Mouse (Mus musculus): ENCODE measurements around the gene Boc. TPM values are rescaled to one million over a fixed set of nuclear protein-coding genes. Genes with fewer than 3 reads are reported as not detected.

Boc gene
- total RNA-seq, 2 experiments from 2014 or later = 20.4 to 21.4 TPM

DNA sequence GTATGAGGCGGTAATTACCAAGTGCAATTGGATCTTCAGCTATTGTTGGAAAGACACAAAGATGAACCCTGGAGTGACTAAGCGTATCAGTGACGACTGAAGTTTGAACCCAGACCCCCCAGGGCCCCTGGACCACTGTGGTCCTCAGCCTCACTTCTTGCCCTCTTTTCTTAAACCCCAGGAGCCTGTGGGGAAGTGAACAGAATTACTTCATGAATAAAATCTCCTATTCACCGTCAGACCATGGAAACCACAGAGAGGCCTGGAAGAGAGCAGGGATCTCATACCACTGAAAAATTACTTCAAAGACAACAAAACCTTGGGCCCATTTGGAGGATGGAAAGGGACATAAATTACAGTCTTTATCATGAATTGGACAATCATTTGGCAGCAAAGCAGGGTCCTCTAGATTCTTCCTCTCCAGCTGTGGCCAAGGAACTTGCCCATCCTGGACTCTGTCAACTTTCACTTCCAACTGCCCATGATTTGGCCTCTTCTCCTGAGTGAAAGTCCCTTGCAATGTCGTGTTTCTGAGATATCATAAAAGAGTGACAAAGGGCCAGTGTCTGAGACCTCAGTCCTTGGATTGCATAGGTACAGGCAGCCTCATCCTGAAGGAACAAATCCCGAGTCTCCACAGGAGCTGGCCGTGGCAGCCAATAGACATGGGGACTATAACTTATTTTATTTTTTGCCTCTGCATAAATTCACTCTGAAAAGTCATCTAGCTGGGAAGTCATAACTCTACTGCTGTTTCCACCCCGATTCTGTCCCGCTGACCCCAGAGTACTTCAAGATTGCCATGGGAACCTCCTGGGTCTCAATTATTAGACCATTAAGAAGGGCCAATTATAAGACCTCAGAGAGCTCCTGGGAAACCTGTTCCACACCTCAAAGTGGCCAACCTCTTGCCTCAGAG lies 2.6 kb downstream of the Boc start:
- DNase-seq (ENCODE audit: extremely low spot score in 1 of 2, low spot score in 2 of 2) = no peak
- intact Hi-C loops (cut with DNase I) = loop anchor here (5.0 kb wide), 2 partner anchors 44 to 59 kb away; no protein-coding TSS in a partner anchor

DNA sequence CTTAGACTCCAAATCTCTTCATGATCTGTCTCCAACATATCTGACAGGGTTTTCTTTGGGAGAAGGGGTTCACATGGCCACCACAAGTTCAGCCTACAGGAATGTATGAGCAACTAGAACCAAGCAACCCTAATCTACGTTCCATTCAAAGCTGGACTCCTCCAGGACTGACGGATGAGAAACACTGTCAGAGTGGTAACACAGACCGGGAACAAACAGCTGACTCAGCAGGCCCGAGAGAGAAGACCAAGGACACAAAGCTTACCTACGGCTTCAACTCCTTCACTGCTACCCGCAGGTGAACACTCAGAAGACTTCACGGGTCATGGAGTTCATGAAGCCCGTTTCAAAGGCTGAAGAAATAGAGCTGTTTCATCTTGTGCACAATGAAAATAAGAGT lies 4.8 kb downstream of the Boc start:
- no peak for DNase-seq (ENCODE audit: extremely low spot score in 1 of 2, low spot score in 2 of 2)
- intact Hi-C loops (cut with DNase I) = no loop called here

DNA sequence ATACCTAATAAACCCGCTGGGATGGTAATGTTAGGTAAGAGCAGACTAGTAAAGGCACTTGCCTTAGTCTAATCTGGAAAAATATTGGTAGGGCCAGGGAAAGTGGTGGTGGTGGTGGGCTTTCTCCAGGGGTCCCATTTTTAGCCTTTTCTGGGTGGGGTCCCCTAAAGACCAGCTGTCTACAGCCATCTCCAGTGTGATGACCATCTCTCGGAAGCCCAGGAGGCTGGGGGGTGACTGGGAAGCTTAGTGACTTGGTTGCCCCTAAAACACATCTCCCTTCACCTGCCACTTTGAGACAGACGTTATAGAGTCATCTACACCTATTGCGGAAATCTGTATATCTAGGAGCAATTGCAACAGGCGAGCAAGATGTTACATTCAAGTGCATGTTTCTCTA lies 6.0 kb downstream of the Boc start:
- no peak for DNase-seq (ENCODE audit: extremely low spot score in 1 of 2, low spot score in 2 of 2)
- intact Hi-C loops (cut with DNase I) = no loop called here

DNA sequence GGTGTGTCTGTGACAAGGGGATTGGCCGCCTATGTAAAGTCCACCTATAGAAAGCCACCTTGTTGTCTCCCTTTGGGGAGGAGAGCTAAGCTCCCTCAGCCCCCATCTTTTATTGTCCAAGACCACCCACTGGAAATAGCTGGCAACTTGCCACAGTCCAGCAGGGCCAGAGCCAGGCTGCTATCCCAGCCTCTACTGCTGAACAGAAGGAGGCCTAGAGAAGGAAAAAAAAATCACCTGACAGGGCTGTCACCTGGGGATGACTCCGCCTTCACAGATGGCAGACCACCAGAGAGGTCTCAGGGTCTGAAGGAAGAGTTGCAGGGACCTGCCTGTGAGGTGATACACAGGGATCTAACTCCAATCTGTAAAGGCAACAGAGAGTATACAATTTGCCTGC lies 6.7 kb downstream of the Boc start:
- DNase-seq (ENCODE audit: extremely low spot score in 1 of 2, low spot score in 2 of 2) = no peak
- intact Hi-C loops (cut with DNase I) = no loop called here

DNA sequence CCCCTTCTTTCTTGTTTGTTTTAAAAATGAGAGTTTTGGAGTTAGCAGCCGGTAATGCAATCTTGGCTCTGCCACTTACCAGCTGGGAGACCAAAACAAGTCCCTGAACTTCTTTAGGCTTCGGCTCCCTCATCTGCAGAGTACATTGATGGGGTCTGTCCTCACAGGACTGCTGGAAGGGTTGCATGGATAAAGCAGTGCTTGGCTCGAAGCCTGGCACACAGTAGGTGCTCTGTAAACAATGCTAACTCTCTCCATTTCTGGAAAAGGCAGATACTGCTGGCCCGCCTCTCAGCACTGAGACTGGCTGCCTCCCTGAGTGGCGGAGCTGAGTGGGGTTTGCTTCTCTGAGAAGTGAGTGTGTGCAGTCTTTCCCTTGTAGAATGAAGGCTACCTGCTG lies 7.2 kb downstream of the Boc start:
- intact Hi-C loops (cut with DNase I) = no loop called here
- no peak for DNase-seq (ENCODE audit: extremely low spot score in 1 of 2, low spot score in 2 of 2)

DNA sequence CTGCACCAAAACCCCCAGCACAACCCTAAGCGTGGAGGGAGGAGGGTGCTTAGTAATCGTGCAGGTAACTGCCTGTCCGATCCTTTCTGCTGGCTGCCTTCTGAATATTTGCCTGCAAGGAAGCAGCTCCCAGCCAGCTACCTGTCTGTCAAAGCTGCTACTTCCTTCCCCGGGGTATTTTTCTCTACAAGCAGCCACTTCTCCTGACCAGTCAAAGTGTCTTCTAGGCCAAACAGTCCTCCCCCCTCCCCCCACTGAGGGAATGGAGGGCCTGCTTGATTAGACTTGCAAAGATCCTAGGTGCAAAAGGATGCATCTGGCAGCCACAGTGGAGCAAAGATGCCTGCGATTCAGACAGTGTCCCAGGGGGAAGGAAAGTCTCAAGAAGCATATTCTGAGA lies 7.9 kb downstream of the Boc start:
- no peak for DNase-seq (ENCODE audit: extremely low spot score in 1 of 2, low spot score in 2 of 2)
- intact Hi-C loops (cut with DNase I) = no loop called here

DNA sequence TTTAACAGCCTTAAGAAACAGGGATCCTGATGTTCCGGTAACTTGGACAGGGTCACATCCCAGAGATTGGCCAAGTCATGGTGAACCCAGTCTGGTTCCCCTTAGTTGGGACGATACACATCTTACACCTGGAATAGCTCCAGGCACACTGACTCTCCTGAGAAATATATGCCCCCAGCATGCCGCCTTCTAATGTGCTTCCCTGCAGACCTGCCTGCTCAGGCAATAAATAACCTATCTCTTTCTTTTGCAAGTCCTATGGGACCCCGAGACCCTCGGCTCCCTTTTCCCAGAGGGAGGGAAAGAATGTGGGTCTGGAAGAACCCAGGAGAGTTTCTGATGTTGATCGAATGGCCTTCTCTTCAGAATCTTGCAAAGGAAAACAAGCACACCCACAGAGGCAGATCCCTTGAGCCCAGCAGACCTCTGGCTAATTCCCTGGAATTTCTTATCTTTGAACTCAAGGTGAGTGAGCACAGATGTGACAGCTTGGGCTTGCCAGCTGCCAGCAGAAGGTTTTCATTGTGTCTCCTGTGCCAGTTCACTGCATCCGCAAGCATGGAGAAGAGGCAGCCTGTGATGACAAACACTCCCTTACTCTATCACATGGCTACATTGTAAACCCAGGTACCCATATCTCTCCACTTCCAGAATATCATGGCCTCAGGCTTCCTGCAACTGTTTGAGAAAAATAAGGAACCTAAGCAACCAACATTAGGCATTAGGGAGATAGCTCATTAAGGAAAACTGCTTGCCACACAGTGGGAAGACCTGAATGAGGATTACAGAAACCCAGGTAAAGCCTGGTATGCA lies 8.6 kb downstream of the Boc start:
- intact Hi-C loops (cut with DNase I) = no loop called here
- no peak for DNase-seq (ENCODE audit: extremely low spot score in 1 of 2, low spot score in 2 of 2)

DNA sequence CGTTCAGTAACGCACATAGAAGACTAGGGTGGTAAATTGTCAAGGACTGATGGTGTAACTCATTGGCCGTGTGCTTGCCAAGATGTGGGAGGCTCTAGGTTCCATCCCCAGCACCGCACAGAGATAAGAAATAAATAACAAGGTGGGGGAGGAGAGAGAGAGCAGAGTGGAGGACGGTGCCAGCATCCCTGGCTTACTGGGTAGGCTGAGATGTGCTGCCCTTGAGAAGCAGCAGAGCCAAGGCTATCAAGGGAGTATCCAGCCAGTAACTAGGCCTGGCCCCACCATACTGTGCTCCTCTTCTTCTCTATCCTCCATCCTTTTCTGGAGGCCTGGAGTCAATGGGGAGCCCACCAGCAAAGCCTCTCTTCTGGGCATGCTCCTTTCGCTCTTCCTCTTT lies 9.3 kb downstream of the Boc start:
- intact Hi-C loops (cut with DNase I) = no loop called here
- no peak for DNase-seq (ENCODE audit: extremely low spot score in 1 of 2, low spot score in 2 of 2)

DNA sequence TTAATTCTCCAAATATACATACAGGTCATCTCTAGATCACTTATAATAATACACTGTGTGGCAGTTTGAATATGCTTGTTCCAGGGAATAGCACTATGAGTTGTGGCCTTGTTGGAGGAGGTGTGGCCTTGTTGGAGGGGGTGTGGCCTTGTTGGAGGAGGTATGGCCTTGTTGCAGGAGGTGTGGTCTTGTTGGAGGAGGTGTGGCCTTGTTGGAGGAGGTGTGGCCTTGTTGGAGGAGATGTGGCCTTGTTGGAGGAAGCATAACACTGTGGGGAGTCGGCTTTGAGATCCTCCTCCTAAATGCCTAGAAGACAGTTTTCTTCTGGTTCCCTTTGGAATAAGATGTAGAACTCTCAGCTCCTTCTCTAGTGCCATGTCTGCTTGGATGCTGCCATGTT lies 10.7 kb downstream of the Boc start:
- DNase-seq (ENCODE audit: extremely low spot score in 1 of 2, low spot score in 2 of 2) = no peak
- intact Hi-C loops (cut with DNase I) = no loop called here

DNA sequence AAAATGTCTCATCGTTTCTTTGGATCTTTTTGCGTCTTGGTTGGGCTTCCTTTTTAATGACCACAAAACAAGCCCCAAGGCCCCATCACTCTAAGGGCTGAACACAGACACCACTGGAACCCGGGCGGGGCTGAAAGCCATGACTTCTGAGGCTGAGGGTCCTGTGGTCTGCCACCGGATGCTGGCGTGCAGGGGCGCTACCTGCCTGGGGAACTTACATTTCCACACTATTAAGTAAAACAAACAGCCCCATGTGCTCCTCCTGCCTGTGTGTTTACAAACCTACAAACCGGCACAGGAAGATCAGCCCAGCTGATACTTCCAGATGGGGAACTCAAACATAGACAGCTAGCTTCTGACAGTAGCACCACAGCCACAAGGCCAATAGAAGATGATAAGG lies 11.9 kb downstream of the Boc start:
- DNase-seq (ENCODE audit: extremely low spot score in 1 of 2, low spot score in 2 of 2) = no peak
- intact Hi-C loops (cut with DNase I) = no loop called here

DNA sequence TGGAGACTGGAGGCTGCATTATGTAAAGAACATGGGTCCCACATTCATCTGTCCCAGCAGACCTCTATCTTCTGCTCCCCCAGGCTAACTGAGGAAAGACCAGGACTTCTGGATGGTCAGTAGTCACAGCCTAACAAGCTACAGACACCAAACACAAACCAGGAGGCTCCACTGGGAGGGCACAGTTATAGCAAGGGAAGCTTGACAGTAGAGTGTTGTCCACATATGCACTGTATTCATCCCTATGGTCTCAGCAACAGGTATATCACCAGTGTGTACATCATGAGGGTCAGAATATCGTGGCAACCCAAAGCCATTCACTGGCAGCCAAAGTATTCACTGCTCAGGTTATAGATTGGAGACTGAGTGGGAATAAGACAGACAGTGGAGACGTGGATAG lies 12.8 kb downstream of the Boc start:
- intact Hi-C loops (cut with DNase I) = no loop called here
- DNase-seq (ENCODE audit: extremely low spot score in 1 of 2, low spot score in 2 of 2) = no peak

DNA sequence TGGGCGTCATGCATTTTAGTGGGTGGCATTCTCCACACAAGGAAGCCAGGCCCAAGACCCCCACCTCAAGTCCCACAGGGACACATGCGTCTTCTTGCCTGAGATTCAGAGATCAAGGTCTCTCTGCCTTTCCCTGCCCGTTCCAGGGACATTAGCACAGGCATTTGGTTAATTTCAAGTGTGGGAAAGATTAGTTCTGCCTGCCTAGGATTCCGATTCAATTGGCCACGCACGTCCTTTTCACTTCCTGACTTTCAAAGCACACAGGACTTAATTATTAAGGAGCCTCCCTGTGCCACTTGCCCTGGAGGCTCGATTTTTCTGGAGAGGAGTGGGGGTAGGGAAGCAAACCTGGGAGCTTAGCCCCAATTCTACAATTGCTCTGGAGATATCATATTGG lies 13.5 kb downstream of the Boc start:
- DNase-seq (ENCODE audit: extremely low spot score in 1 of 2, low spot score in 2 of 2) = no peak
- intact Hi-C loops (cut with DNase I) = no loop called here

DNA sequence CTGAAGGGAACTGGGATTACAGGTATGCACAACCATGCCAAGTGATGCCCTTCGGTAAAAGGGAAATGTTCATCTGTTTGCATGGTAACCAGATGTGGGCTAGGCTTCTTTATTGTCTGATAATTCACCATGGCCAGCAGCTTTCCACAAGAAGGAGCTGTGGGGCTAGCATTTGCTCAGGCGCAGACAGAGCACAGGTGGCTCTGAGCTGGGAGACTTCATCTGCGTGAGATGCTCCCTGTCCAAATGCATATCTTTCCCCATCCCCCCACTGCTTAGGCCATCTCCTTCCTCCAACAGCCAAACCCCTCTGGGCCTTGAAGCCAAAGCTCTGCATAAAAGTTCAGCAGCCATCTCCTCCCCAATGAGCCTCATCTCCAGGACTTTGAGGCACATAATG lies 15.6 kb downstream of the Boc start:
- no peak for DNase-seq (ENCODE audit: extremely low spot score in 1 of 2, low spot score in 2 of 2)
- intact Hi-C loops (cut with DNase I) = no loop called here

DNA sequence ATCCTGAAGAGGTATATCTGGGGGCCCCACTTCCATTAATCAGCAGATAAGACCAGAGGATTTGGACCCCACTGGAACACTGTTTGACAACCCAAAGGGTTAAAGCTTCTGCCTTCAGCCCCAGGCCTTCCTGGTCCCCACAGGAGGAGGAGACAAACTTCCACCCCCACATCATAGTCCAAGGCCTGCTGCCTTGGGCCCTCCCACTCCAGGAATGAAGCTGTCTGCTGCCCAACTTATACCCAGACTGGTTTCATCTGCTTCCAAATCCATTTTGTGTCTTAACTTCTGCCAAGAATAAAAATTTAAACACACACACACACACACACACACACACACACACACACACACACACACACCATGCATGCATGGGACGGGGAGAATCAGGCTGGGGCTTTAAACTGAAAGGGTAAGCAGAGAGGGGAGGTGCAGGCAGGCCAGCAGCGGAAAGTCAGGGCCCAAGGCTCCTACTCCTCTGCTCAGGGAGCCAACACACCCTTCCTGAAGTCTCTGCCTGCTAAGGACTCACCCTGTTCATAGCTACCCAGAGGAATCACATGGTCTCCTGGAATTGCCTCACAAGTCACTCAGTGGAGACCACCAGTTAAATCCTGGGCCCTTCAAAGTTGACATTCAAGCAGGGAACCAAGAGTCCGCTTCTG lies 16.5 kb downstream of the Boc start:
- peak in 1 of 2 experiments; percentile 59 for DNase-seq (ENCODE audit: extremely low spot score in 1 of 2, low spot score in 2 of 2)

DNA sequence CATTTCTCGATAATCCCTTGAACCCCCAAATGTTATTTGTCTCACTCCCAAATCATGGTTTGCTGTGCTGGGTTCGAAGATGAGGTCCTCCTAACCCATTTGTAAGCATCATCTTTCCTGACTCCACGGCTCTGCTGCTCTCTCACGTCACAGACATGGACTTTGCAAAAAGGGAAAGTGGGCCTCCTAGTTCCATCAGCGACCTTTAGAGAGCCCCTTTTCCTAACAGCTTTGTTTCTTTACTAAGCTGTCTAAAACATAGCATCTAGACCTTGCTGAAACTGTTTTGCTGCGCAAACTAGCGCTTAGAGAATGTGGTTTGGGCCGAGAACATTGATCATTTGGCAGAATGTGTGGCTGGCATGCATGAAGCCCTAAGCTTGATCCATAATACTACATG lies 19.1 kb downstream of the Boc start:
- DNase-seq (ENCODE audit: extremely low spot score in 1 of 2, low spot score in 2 of 2) = no peak
- intact Hi-C loops (cut with DNase I) = no loop called here

More for the DNA sequence above, 16.5 kb downstream of the Boc start:
- intact Hi-C loops (cut with DNase I) = no loop called here

DNA sequence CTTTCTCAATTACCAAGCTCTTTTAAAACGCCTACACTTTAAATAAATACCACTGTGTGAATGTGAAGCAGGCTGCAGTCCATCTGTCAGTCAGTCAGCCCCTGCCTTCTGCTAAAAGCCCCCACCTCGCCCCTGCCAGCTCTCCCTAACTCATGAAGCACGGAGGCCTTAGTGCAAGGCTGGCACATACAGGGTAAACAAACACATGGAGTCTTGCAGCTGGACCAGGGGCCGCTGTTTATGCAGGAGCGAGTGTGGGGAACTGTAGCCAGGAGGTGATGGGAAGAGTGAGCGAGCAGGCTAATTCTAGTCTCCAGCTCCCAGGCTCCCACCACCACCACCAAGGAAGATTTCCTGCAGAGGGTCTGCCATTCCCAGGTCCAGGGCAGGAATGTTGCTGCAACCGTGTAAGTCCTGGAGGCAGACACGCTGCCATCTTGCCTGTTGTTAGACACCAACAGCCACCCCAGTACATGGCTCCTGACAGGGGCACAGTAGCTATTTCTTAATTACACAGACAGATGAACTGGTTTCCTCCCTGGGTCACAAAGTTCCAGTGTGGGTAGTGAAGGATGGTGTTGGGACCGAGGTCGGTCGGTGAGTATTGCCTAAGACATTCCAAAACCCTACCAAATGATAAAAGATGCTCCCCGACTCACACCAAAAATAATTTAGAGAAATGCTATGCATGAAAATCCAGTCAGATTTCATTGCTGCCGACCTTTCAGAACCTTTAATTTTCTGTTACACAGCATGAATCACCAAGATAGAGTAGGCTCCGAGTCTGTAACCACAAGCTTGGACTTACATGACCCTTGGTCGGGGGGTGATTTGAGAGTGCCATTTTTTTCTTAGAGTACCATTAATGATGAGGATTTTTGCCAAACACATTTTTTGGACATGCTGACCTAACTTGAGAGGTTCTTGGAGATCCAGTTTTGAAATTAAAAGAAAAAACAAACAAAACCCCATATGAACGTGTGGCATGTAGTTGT lies 20.0 kb downstream of the Boc start:
- DNase-seq (ENCODE audit: extremely low spot score in 1 of 2, low spot score in 2 of 2) = no peak
- intact Hi-C loops (cut with DNase I) = no loop called here

DNA sequence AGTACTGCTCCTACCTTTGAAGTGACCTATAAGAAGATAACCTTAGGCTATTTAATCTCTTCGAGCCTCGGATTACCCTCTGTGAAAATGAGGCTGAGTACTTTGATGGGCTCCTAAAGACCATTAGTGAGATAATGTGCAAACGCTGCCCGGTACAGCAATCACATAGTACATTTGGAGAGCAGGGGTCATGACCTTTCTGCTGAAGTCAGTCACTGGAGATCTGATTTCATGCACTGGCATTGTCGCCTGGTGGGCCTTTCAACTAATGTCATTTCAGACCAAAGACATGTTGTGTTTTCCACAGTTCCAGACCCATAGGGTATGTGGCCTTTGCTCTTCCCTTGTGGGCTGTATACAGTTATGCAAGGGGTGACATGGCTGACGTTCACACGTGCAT lies 24.6 kb downstream of the Boc start:
- intact Hi-C loops (cut with DNase I) = no loop called here
- DNase-seq (ENCODE audit: extremely low spot score in 1 of 2, low spot score in 2 of 2) = no peak

DNA sequence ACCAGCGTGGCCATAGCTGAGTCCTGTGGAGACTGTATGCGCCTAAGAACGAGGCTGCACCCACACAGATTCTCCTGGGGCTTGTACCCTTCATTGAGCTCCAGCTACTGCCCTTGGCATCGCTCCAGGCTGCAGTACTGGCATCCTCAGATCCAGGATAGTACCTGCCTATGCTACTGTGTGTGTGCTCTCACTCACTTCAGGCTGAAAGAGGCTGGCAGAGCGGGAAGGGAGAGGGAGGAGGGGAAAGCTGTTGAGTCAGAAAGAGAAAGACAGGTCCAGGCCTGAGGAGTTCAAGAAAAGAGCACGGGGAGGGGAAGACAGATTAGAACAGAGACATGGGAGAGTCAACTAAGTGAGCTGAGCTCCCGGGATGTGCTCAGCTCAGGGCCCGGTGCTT lies 25.2 kb downstream of the Boc start:
- DNase-seq (ENCODE audit: extremely low spot score in 1 of 2, low spot score in 2 of 2) = no peak
- intact Hi-C loops (cut with DNase I) = no loop called here

DNA sequence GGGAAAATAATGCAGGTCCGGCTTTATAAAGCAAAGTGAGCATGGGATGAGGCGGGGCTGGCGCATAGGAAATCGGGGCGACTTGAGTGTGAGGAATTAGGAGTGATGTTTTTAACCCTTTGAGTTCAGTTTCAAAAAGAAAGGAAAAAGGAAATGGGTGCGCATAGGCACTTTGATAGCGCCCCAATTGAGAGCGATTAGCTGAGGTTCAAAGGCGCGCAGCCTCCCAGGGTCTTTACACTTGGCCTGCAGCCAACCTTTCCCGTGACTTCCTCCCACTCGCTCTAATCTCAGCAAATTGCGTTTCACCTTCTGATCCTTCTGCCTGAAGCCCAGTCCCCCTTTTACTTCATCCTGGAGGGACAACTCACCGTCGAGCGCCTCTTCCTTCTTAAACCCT lies 25.8 kb downstream of the Boc start:
- DNase-seq (ENCODE audit: extremely low spot score in 1 of 2, low spot score in 2 of 2) = no peak
- intact Hi-C loops (cut with DNase I) = no loop called here

All from left cerebral cortex, postnatal 10 days (tissue).